Mouse (Mus musculus): ENCODE measurements around the gene Stt3a. TPM values are rescaled to one million over a fixed set of nuclear protein-coding genes. Genes with fewer than 3 reads are reported as not detected.

Gene Stt3a
- polyA plus RNA-seq, 1 experiment from 2014 or later: 184 TPM

GRCm38 (mm10) chr9:36687329-36687728 lies 80.2 kb downstream of the Stt3a start:
- peak; percentile 54 for TF ChIP-seq CTCF (IDR thresholded peaks at IDR 0.05; ENCODE audit: low read depth)
- DNase-seq (ENCODE audit: low spot score): peak; percentile 18

DNA sequence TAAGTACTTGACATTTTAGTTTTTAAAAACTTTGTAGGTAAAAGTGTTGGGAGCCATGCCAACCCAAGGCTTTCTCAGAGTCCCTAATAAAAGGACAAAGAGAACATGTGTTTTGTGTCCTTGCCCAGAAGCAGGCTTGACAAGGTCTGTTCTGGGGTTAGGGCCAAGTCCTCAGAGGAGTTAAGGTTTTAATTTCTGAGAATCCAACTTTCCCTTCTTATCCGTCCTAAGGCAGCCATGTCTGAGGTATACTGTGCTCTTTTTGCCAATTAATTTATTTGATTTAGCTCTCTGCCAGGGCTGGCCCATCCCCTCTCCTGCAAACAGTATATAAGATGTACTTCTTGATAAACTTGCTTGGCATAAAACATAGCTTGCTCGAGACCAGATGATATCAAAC lies 86.1 kb downstream of the Stt3a start:
- Histone ChIP-seq H3K4me1 (replicated peaks; ENCODE audit: insufficient read depth, low read length) (no peaks in the 10 kb centered on the region), H3K27ac (no peak overlapping the region), H3K4me3 (replicated peaks; ENCODE audit: low read depth, low read length) (no peak overlapping the region), H3K36me3 (ENCODE audit: insufficient read depth, low read length) (no peaks in the 10 kb centered on the region), H3K27me3 (ENCODE audit: insufficient read depth, low read length) (no peaks in the 10 kb centered on the region), H3K4me2 (ENCODE audit: low read length) (no peak overlapping the region), H3K9me3 (replicated peaks; ENCODE audit: low read length) (no peaks in the 10 kb centered on the region), H3K9ac (ENCODE audit: low read depth, low read length) (no peak overlapping the region)
- no peak for TF ChIP-seq CTCF (IDR thresholded peaks at IDR 0.05; ENCODE audit: low read depth)
- 48% methylated on average over 2 of the region's 2 CpGs for WGBS
- ATAC-seq (replicated peaks; ENCODE audit: low FRiP score, low read depth): no peak
- DNase-seq (ENCODE audit: low spot score): no peak

More at GRCm38 (mm10) chr9:36687329-36687728, 80.2 kb downstream of the Stt3a start:
- Histone ChIP-seq H3K4me2 (ENCODE audit: low read length) (no peak overlapping the region), H3K9me3 (replicated peaks; ENCODE audit: low read length) (no peaks in the 10 kb centered on the region), H3K27ac (no peak overlapping the region), H3K36me3 (ENCODE audit: insufficient read depth, low read length) (no peaks in the 10 kb centered on the region), H3K4me1 (replicated peaks; ENCODE audit: insufficient read depth, low read length) (no peaks in the 10 kb centered on the region), H3K27me3 (ENCODE audit: insufficient read depth, low read length) (no peaks in the 10 kb centered on the region), H3K4me3 (replicated peaks; ENCODE audit: low read depth, low read length) (no peak overlapping the region), H3K9ac (ENCODE audit: low read depth, low read length) (no peak overlapping the region)
- no peak for ATAC-seq (replicated peaks; ENCODE audit: low FRiP score, low read depth)

Other genes with a start within 250 kb of the Stt3a start
- gene Gm5615, start 225.7 kb downstream of the Stt3a start, polyA plus RNA-seq (2015; fragmentation: Nextera tagmentation; extraction: Ambion mirVana): not detected in 2 replicates
- not detected in 2 replicates for gene Gm17689, start 185.0 kb downstream of the Stt3a start, polyA plus RNA-seq (2015; fragmentation: Nextera tagmentation; extraction: Ambion mirVana)
- gene A630095E13Rik, start 124.3 kb downstream of the Stt3a start, polyA plus RNA-seq (2015; fragmentation: Nextera tagmentation; extraction: Ambion mirVana): not detected in 2 replicates
- not detected in 2 replicates for gene Acrv1, start 74.5 kb downstream of the Stt3a start, polyA plus RNA-seq (2015; fragmentation: Nextera tagmentation; extraction: Ambion mirVana)
- 19.2 and 23.5 TPM in 2 replicates for gene Chek1, start 40.6 kb downstream of the Stt3a start, polyA plus RNA-seq (2015; fragmentation: Nextera tagmentation; extraction: Ambion mirVana)
- gene Ei24, start 29.7 kb upstream of the Stt3a start, polyA plus RNA-seq (2015; fragmentation: Nextera tagmentation; extraction: Ambion mirVana): 111 and 115 TPM in 2 replicates
- gene Fez1, start 54.2 kb upstream of the Stt3a start, polyA plus RNA-seq (2015; fragmentation: Nextera tagmentation; extraction: Ambion mirVana): 2.5 and 2.6 TPM in 2 replicates